Mouse (Mus musculus) hindbrain, embryonic 14.5 days (tissue): ENCODE results near the gene Mettl21e. TPM values are rescaled to one million over a fixed set of nuclear protein-coding genes. Genes with fewer than 3 reads are reported as not detected.

Source experiments
- ATAC-seq: fragments of 200-750 bp; cut with Nextera tagmentation; 2 replicates; pipeline ENCODE4 v1.8.0; 2017; ENCODE audit warnings: moderate number of reproducible peaks, mild to moderate bottlenecking, moderate TSS enrichment, moderate library complexity; ENCODE audit not compliant: low FRiP score
- DNase-seq: peaks from one replicate; pipeline ENCODE4 v3.0.0-alpha.2; 2015; ENCODE audit warnings: low spot score
- H3K27ac ChIP-seq: fragments of 300-500 bp; sonication (generic); 2 replicates; pipeline ENCODE4 v1.5.1; 2014; ENCODE audit warnings: mild to moderate bottlenecking, moderate library complexity
- H3K27me3 ChIP-seq: fragments of 300-500 bp; sonication (generic); 2 replicates; pipeline ENCODE4 v1.6.1; 2014; ENCODE audit warnings: mild to moderate bottlenecking, low read length, mixed read lengths; ENCODE audit not compliant: control insufficient read depth, insufficient read depth
- H3K36me3 ChIP-seq: fragments of 300-500 bp; sonication (generic); replicated peaks from 2 replicates; pipeline ENCODE4 v1.6.1; 2014; ENCODE audit not compliant: control insufficient read depth, insufficient read depth
- H3K4me1 ChIP-seq: fragments of 300-500 bp; sonication (generic); replicated peaks from 2 replicates; pipeline ENCODE4 v1.6.1; 2014; ENCODE audit warnings: antibody characterized with exemption, low read length, mixed read lengths; ENCODE audit not compliant: control insufficient read depth, insufficient read depth
- H3K4me2 ChIP-seq: fragments of 300-500 bp; sonication (generic); replicated peaks from 2 replicates; pipeline ENCODE4 v1.6.1; 2014; ENCODE audit warnings: mild to moderate bottlenecking, moderate library complexity
- H3K4me3 ChIP-seq: fragments of 300-500 bp; sonication (generic); replicated peaks from 2 replicates; pipeline ENCODE4 v1.5.1; 2014; ENCODE audit warnings: mild to moderate bottlenecking, low read length
- H3K9ac ChIP-seq: fragments of 300-500 bp; sonication (generic); 2 replicates; pipeline ENCODE4 v1.6.1; 2014
- H3K9me3 ChIP-seq: fragments of 300-500 bp; sonication (generic); 2 replicates; pipeline ENCODE4 v1.6.1; 2016; ENCODE audit warnings: low read length; ENCODE audit not compliant: control insufficient read depth
- WGBS: fragments of 180-500 bp; shearing (Covaris S2); extraction: QIAGEN DNeasy Blood & Tissue Kit; methylation state at CpG from one replicate; pipeline ENCODE4 v1.1.7; 2014; 5-methylcytosine and 5-hydroxymethylcytosine counted together
- polyA plus RNA-seq: library from polyadenylated mRNA; unstranded; fragments of >200 nt; fragmentation: Nextera tagmentation; extraction: Ambion mirVana; gene quantifications from 2 replicates; pipeline ENCODE4 v1.2.1, GENCODE M21; 2014

Mettl21e gene
- polyA plus RNA-seq, 1 experiment from 2014 or later, result not detected

DNA sequence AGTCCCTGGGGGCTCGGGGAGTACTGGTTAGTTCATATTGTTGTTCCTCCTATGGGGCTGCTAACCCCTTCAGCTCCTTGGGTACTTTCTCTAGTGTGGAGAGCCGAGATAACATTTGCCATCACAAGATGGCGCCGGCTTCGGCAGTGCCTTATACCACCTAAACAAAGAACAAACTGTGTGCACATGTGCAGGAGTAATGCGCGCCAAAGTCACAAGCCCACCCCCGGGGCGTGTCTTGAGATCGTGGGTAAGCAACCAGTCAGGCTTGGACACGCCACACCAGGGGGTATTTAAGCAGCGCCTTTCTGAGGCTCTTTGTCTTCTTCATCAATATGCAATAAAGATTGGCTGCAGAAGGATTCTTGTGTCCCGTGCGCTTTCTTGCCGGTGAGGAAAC lies 15.9 kb downstream of the Mettl21e start:
- Histone ChIP-seq H3K36me3 (no peaks in the 10 kb centered on the region), H3K4me3 (no peak overlapping the region), H3K4me1 (no peaks in the 10 kb centered on the region), H3K27me3 (no peaks in the 10 kb centered on the region), H3K9me3 (no peaks in the 10 kb centered on the region), H3K4me2 (no peak overlapping the region), H3K9ac (no peak overlapping the region), H3K27ac (no peak overlapping the region)
- no peak for ATAC-seq
- no peak for DNase-seq
- 86% methylated on average over 15 of the region's 15 CpGs for WGBS

- DNase-seq, result no peak
- no peaks in the 10 kb centered on the region for H3K4me1 ChIP-seq
- H3K9ac ChIP-seq, result peak overlapping the region; percentile 54
- no peaks in the 10 kb centered on the region for H3K9me3 ChIP-seq
- peak overlapping the region; percentile 93 for H3K4me2 ChIP-seq
- ATAC-seq, result peak; percentile 61
- no peak overlapping the region for H3K27ac ChIP-seq
- H3K4me3 ChIP-seq, result peak overlapping the region; percentile 45
- no peaks in the 10 kb centered on the region for H3K27me3 ChIP-seq
- H3K36me3 ChIP-seq, result no peaks in the 10 kb centered on the region
- 18% methylated on average over 47 of the region's 47 CpGs for WGBS
Observed at GRCm38 (mm10) chr1:44198273-44199171, 20.2 kb downstream of the Mettl21e start.

DNA sequence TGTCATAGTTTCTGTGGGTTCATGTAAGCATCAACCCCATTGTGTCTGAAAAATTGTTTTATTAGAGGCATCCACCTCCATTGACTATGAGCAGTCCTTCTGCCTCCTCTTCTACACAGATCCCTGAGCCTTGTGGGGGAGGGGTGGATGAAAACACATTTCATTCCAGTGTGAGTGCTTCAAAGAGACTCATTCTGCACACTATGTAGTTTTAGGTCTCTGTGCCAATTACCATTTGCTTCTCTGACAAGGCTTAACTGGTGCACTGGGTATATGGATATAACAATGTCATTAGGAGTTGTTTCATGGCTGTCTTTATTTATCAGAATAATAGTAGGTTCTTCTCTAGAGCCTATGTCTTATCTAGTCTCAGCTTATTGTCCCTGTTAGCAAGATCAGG lies 32.4 kb downstream of the Mettl21e start:
- H3K9me3 ChIP-seq, result no peaks in the 10 kb centered on the region
- DNase-seq (no peak), ATAC-seq (no peak)
- no peak overlapping the region for H3K27ac ChIP-seq
- H3K36me3 ChIP-seq, result peaks cover 17% of the 10 kb centered on the region
- no peak overlapping the region for H3K4me2 ChIP-seq
- H3K4me3 ChIP-seq, result no peak overlapping the region
- H3K4me1 ChIP-seq, result no peaks in the 10 kb centered on the region
- no peaks in the 10 kb centered on the region for H3K27me3 ChIP-seq
- no peak overlapping the region for H3K9ac ChIP-seq

GRCm38 (mm10) chr1:44178086-44178485 lies 40.7 kb downstream of the Mettl21e start:
- 96% methylated on average over 5 of the region's 5 CpGs for WGBS
- no peak overlapping the region for H3K4me3 ChIP-seq
- no peaks in the 10 kb centered on the region for H3K4me1 ChIP-seq
- no peak overlapping the region for H3K27ac ChIP-seq
- H3K9me3 ChIP-seq, result no peaks in the 10 kb centered on the region
- no peaks in the 10 kb centered on the region for H3K27me3 ChIP-seq
- H3K36me3 ChIP-seq, result peaks cover 89% of the 10 kb centered on the region
- no peak overlapping the region for H3K4me2 ChIP-seq
- H3K9ac ChIP-seq, result no peak overlapping the region
- DNase-seq (no peak), ATAC-seq (no peak)

- no peak for DNase-seq
- WGBS, result 87% methylated on average over 8 of the region's 8 CpGs
- no peak overlapping the region for H3K4me3 ChIP-seq
- H3K27ac ChIP-seq, result no peak overlapping the region
- H3K9ac ChIP-seq, result no peak overlapping the region
- no peak overlapping the region for H3K4me2 ChIP-seq
- H3K27me3 ChIP-seq, result no peaks in the 10 kb centered on the region
- H3K36me3 ChIP-seq, result peaks cover 90% of the 10 kb centered on the region
- H3K9me3 ChIP-seq, result peaks cover 8% of the 10 kb centered on the region; the same call in 1 of the 2 replicates
- H3K4me1 ChIP-seq, result no peaks in the 10 kb centered on the region
- no peak for ATAC-seq
Observed at GRCm38 (mm10) chr1:44173903-44174302, 44.9 kb downstream of the Mettl21e start.

DNA sequence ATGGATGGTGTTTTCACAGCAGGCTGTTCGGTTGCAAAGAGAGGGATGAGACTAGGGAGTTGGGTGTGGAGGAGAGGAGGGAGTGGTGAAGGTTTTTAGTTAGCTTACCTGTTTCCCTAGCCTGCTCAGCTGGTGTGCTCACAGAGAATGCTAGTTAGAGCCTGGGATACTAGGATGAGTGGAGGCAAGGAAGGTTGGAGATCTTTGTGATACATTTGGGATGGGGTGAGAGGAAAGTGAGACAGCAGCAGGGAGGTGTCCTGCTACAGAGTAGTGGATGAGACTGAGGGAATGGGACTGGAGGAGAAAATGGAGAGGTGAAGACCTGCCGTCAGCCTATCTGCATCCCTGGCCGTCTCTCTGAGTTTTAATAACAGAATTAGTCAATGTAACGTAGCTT lies 46.1 kb downstream of the Mettl21e start:
- ATAC-seq, result no peak
- no peak for DNase-seq
- peaks cover 89% of the 10 kb centered on the region for H3K36me3 ChIP-seq
- H3K27me3 ChIP-seq, result no peaks in the 10 kb centered on the region
- peaks cover 8% of the 10 kb centered on the region; the same call in 1 of the 2 replicates for H3K9me3 ChIP-seq
- H3K9ac ChIP-seq, result no peak overlapping the region
- 96% methylated on average over 4 of the region's 4 CpGs for WGBS
- H3K27ac ChIP-seq, result no peak overlapping the region
- H3K4me2 ChIP-seq, result no peak overlapping the region
- no peak overlapping the region for H3K4me3 ChIP-seq
- no peaks in the 10 kb centered on the region for H3K4me1 ChIP-seq

DNA sequence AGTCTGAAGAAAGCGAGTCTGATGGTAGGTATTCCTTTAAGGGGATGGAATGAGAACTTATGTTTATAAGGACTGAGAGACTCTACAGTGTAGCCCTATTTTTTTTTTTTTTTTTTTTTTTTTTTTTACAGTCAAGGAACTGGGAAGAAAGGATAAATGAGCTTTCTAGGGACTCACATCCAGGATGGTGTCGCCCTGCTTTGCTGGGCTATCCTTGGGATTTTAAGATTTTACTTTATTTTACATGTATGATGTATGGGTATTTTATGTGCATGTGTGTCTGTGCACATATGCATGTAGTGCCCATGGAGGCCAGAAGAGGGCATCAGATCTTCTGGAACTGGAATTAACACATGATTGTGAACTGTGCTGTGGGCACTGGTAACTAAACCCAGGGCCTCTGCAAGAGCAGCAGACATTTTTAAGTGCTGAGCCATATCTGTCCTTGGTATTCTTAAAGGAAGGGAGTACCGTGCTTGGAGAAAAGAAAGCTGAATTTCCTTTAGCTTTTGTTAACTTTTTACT lies 50.8 kb downstream of the Mettl21e start:
- H3K4me1 ChIP-seq, result no peaks in the 10 kb centered on the region
- no peak overlapping the region for H3K9ac ChIP-seq
- H3K27ac ChIP-seq, result no peak overlapping the region
- H3K4me2 ChIP-seq, result no peak overlapping the region
- ATAC-seq (no peak), DNase-seq (no peak)
- peaks cover 89% of the 10 kb centered on the region for H3K36me3 ChIP-seq
- no peak overlapping the region for H3K4me3 ChIP-seq
- WGBS, result 98% methylated on average over 3 of the region's 3 CpGs
- no peaks in the 10 kb centered on the region for H3K27me3 ChIP-seq
- H3K9me3 ChIP-seq, result peaks cover 8% of the 10 kb centered on the region; the same call in 1 of the 2 replicates

DNA sequence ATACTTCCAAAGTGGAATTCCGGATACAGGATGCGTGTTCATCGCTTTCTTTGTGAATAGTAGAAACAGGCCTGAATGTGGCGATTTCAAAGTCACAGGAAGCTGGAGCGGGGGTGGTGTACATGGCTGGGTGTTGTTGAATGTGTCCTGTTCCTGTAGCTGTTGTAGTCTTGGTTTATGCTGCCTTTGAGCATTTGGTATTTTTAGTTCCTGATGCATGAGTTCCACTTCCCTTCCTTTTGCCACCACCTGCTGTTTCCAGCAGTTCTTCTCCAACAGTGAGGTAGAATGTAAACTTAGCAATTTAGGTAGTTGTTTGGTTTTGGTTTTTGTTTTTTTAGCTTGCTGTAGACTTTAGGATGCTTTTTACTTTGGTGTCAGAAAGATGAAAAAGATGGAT lies 56.4 kb downstream of the Mettl21e start:
- no peaks in the 10 kb centered on the region for H3K9me3 ChIP-seq
- H3K9ac ChIP-seq, result no peak overlapping the region
- H3K4me3 ChIP-seq, result no peak overlapping the region
- peaks cover 95% of the 10 kb centered on the region for H3K36me3 ChIP-seq
- 91% methylated on average over 5 of the region's 5 CpGs for WGBS
- DNase-seq (no peak), ATAC-seq (no peak)
- H3K27me3 ChIP-seq, result no peaks in the 10 kb centered on the region
- no peaks in the 10 kb centered on the region for H3K4me1 ChIP-seq
- H3K4me2 ChIP-seq, result no peak overlapping the region
- H3K27ac ChIP-seq, result no peak overlapping the region

DNA sequence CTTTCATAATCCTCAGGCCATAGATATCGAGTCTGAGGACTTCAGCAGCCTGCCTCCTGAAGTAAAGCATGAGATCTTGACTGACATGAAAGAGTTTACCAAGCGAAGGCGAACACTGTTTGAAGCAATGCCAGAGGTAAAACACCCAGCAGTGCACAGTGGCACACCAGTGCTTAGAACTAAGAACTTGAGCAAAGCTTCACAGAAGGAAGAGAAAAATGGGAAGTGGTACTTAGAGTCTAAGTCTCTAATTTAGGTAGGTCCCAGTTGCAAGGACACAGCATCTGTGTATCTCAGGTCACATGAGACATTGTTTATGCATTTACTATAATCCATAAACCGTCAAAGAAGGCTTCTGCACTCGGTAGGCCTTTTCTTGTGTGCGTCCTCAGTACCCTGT lies 56.9 kb downstream of the Mettl21e start:
- H3K9me3 ChIP-seq, result no peaks in the 10 kb centered on the region
- H3K4me2 ChIP-seq, result no peak overlapping the region
- no peak overlapping the region for H3K4me3 ChIP-seq
- no peak overlapping the region for H3K27ac ChIP-seq
- 95% methylated on average over 6 of the region's 6 CpGs for whole genome bisulfite sequencing
- ATAC-seq, result no peak
- no peak overlapping the region for H3K9ac ChIP-seq
- H3K4me1 ChIP-seq, result no peaks in the 10 kb centered on the region
- H3K36me3 ChIP-seq, result peaks cover 95% of the 10 kb centered on the region
- DNase-seq, result no peak
- H3K27me3 ChIP-seq, result no peaks in the 10 kb centered on the region
